Mouse (Mus musculus) lung, postnatal 0 days (tissue): Measurements from ENCODE around the gene Tmem129.

Experiments used
- CTCF ChIP-seq: IDR thresholded peaks from 2 replicates; pipeline ENCODE4 v1.5.1; 2016; ENCODE audit warnings: antibody characterized with exemption, mild to moderate bottlenecking
- EP300 ChIP-seq: IDR thresholded peaks from 2 replicates; pipeline ENCODE4 v1.6.1; 2016; ENCODE audit warnings: antibody characterized with exemption, mild to moderate bottlenecking, control low read depth

GRCm38 (mm10) chr5:33605314-33605713 is 52.9 kb downstream of the Tmem129 start:
- TF ChIP-seq CTCF, result no peak
- no peak for TF ChIP-seq EP300
